Mouse (Mus musculus): ENCODE data around the gene Cnot10. TPM values are rescaled to one million over a fixed set of nuclear protein-coding genes. Genes with fewer than 3 reads are reported as not detected.

Cnot10 gene
- total RNA-seq, 2 experiments from 2014 or later = 59.5 to 61.9 TPM

- DNase-seq (ENCODE audit: low spot score in 2 of 2) = no peak
Measured at GRCm38 (mm10) chr9:114584183-114585016, 55.6 kb downstream of the Cnot10 start.

- DNase-seq (ENCODE audit: low spot score in 2 of 2) = peak; percentile 33 to 58
Measured at GRCm38 (mm10) chr9:114583812-114584182, 56.2 kb downstream of the Cnot10 start.

- DNase-seq (ENCODE audit: low spot score in 2 of 2) = no peak
Measured at GRCm38 (mm10) chr9:114578646-114579045, 61.3 kb downstream of the Cnot10 start.

- no peak for DNase-seq (ENCODE audit: low spot score in 2 of 2)
Measured at GRCm38 (mm10) chr9:114576001-114576400, 64.0 kb downstream of the Cnot10 start.

- no peak for DNase-seq (ENCODE audit: low spot score in 2 of 2)
Measured at GRCm38 (mm10) chr9:114573528-114573927, 66.5 kb downstream of the Cnot10 start.

- DNase-seq (ENCODE audit: low spot score in 2 of 2) = no peak
Measured at GRCm38 (mm10) chr9:114568682-114569474, 71.1 kb downstream of the Cnot10 start.

- DNase-seq (ENCODE audit: low spot score in 2 of 2) = no peak
Measured at GRCm38 (mm10) chr9:114564667-114565066, 75.3 kb downstream of the Cnot10 start.

GRCm38 (mm10) chr9:114563761-114564606, 76.0 kb downstream of the Cnot10 start, which contains the start of gene Trim71:
Gene Trim71 (minus strand): TSS chr9:114564369.
- no peak for DNase-seq (ENCODE audit: low spot score in 2 of 2)

GRCm38 (mm10) chr9:114562919-114563751, 76.8 kb downstream of the Cnot10 start:
- DNase-seq (ENCODE audit: low spot score in 2 of 2) = no peak

GRCm38 (mm10) chr9:114562031-114562918, 77.7 kb downstream of the Cnot10 start:
- DNase-seq (ENCODE audit: low spot score in 2 of 2) = no peak

- no peak for DNase-seq (ENCODE audit: low spot score in 2 of 2)
Measured at GRCm38 (mm10) chr9:114561671-114561971, 78.4 kb downstream of the Cnot10 start.

- no peak for DNase-seq (ENCODE audit: low spot score in 2 of 2)
Measured at GRCm38 (mm10) chr9:114560771-114561670, 79.0 kb downstream of the Cnot10 start.

GRCm38 (mm10) chr9:114560141-114560540, 79.8 kb downstream of the Cnot10 start:
- DNase-seq (ENCODE audit: low spot score in 2 of 2) = no peak

- DNase-seq (ENCODE audit: low spot score in 2 of 2) = no peak
Measured at GRCm38 (mm10) chr9:114557086-114557485, 82.9 kb downstream of the Cnot10 start.

- no peak for DNase-seq (ENCODE audit: low spot score in 2 of 2)
Measured at GRCm38 (mm10) chr9:114556276-114556855, 83.6 kb downstream of the Cnot10 start.

- no peak for DNase-seq (ENCODE audit: low spot score in 2 of 2)
Measured at GRCm38 (mm10) chr9:114554355-114554979, 85.5 kb downstream of the Cnot10 start.

- no peak for DNase-seq (ENCODE audit: low spot score in 2 of 2)
Measured at GRCm38 (mm10) chr9:114553828-114554227, 86.2 kb downstream of the Cnot10 start.

- no peak for DNase-seq (ENCODE audit: low spot score in 2 of 2)
Measured at GRCm38 (mm10) chr9:114550033-114550432, 90.0 kb downstream of the Cnot10 start.
